Mouse (Mus musculus) liver, adult 2 months (tissue): Measurements from ENCODE around the gene Nt5c2.

Source experiments
- CTCF ChIP-seq: fragments of 200-500 bp; IDR thresholded peaks from 2 replicates; pipeline ENCODE4 v1.5.1; 2011; ENCODE audit warnings: low read depth, low read length, control low read depth
- POLR2A ChIP-seq: fragments of 200-500 bp; IDR thresholded peaks from 2 replicates; pipeline ENCODE4 v1.6.1; 2011; ENCODE audit warnings: low read length, control low read depth; ENCODE audit not compliant: insufficient read depth; ENCODE audit errors: extremely low read depth

DNA sequence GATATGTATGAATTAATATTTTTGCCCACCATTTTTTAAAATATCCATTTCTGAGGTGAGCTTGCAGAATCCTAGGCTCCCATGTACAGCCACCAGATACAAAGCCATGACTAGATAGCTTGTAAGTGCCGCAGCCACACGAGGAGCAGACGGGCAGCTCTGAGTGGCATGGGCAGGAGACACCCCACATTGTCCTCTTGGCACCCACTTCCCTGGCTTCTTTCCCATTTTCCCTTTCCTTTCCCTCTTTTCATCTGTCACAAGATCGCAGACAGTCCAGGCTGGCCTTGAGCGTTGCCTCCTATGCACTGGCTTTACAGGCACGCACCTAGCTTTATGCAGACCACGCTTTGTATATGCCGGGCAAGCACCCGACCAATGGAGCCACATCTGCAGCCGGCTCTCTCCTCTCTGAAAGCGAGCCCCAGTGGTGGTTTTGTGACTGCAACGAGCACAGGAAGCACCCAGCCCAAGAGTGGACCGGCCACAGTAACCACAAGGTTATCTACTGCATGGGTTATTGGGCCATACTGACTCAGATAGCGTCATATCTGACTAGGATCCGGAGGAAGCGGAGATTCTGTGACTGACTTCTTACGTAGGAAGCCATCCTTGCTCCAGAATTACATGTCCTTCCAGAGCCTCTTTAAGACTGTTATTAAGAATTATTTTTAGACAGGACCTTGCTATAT lies 151.6 kb downstream of the Nt5c2 start:
- no peak for TF ChIP-seq CTCF
- no peak for TF ChIP-seq POLR2A
